Mouse (Mus musculus): ENCODE results near the gene Grid2. TPM values are rescaled to one million over a fixed set of nuclear protein-coding genes. Genes with fewer than 3 reads are reported as not detected.
"Not testable (repeated sequence)": the region's sequence is repeated elsewhere in the genome, so short reads cannot be mapped to it uniquely, and the experiment has no call there.

The Grid2 gene
- polyA plus RNA-seq, 1 experiment from 2014 or later, result 0.21 TPM

DNA sequence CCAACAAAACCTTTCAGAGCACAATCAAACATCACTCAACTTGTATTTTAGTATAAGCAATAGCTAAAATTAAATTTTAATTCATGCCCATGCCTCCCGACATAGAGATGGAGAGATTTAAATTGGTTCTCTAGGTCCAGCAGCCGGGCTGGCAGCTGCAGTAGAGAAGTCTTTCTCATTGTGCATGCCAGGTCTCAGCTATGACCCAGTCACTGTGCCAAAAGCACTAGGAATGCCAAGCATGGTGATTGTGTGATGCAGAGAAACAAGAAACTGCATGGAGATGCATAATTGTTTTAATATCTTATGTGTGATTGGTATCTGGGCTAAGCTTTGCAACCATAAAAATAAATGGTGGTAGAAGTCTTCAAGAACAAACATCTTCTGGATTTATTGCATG, 276.1 kb downstream of the Grid2 start:
- DNase-seq (ENCODE audit: low spot score) (no peak), ATAC-seq (ENCODE audit: insufficient number of reproducible peaks, low FRiP score, low TSS enrichment, low read depth) (no peak)
- Histone ChIP-seq H3K9ac (ENCODE audit: low read length) (no peak overlapping the region), H3K36me3 (ENCODE audit: control insufficient read depth, insufficient read depth, low read length) (no peaks in the 10 kb centered on the region), H3K9me3 (ENCODE audit: control insufficient read depth, low read length) (no peaks in the 10 kb centered on the region), H3K4me3 (ENCODE audit: low read depth, low read length) (no peak overlapping the region), H3K4me1 (ENCODE audit: control insufficient read depth, insufficient read depth, low read length) (no peaks in the 10 kb centered on the region), H3K4me2 (ENCODE audit: low read depth, severe bottlenecking) (no peak overlapping the region), H3K27me3 (ENCODE audit: control insufficient read depth, insufficient read depth, low read length) (no peaks in the 10 kb centered on the region), H3K27ac (replicated peaks; ENCODE audit: low read depth, low read length) (no peak overlapping the region)
- 87% methylated on average over 2 of the region's 2 CpGs for WGBS

DNA sequence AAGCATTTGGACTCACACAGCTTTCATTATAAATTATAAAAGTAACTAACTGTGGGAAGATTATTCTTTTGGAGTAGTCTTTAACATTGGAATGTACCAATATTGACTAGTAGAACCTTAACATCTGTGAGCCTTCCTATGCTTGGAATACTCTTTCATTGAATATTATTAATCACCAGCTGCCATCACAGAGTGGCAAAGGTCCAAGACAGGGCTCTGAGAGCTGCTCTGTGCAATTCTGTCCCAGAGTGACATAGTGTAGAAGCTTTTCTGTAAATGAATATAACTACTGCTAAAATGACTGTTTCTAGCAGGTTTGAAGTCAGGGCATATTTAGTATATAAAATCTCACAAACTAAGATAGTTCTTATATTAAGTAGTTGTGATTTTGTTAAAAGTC, 277.2 kb downstream of the Grid2 start:
- H3K4me1 ChIP-seq (ENCODE audit: control insufficient read depth, insufficient read depth, low read length), result no peaks in the 10 kb centered on the region
- no peak overlapping the region for H3K4me2 ChIP-seq (ENCODE audit: low read depth, severe bottlenecking)
- no peaks in the 10 kb centered on the region for H3K27me3 ChIP-seq (ENCODE audit: control insufficient read depth, insufficient read depth, low read length)
- no peak overlapping the region for H3K9ac ChIP-seq (ENCODE audit: low read length)
- H3K36me3 ChIP-seq (ENCODE audit: control insufficient read depth, insufficient read depth, low read length), result no peaks in the 10 kb centered on the region
- H3K4me3 ChIP-seq (ENCODE audit: low read depth, low read length), result no peak overlapping the region
- no peak overlapping the region for H3K27ac ChIP-seq (replicated peaks; ENCODE audit: low read depth, low read length)
- DNase-seq (ENCODE audit: low spot score), result no peak
- no peak for ATAC-seq (ENCODE audit: insufficient number of reproducible peaks, low FRiP score, low TSS enrichment, low read depth)
- no peaks in the 10 kb centered on the region for H3K9me3 ChIP-seq (ENCODE audit: control insufficient read depth, low read length)

DNA sequence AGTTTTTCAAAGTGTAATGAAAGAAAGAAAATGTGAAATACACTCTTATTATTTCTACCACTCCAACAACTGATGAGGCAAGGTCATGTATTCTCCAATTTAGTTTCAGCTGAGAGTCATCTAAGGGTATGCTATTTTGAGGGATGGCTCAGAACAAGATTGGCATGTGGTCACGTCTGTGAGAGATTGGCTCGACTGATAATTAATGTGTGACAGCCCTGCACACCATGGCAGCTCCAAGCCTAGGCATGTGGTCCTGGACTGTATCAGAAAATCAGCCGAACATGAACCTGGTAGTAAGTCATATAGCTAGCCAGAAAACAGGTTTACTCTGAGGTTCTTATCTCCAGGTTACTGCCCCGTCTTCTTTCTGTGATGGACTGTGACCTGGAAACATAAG, 292.1 kb downstream of the Grid2 start:
- no peaks in the 10 kb centered on the region for H3K27me3 ChIP-seq (ENCODE audit: control insufficient read depth, insufficient read depth, low read length)
- no peak overlapping the region for H3K4me2 ChIP-seq (ENCODE audit: low read depth, severe bottlenecking)
- no peak for DNase-seq (ENCODE audit: low spot score)
- no peaks in the 10 kb centered on the region for H3K4me1 ChIP-seq (ENCODE audit: control insufficient read depth, insufficient read depth, low read length)
- H3K27ac ChIP-seq (replicated peaks; ENCODE audit: low read depth, low read length), result no peak overlapping the region
- H3K4me3 ChIP-seq (ENCODE audit: low read depth, low read length), result no peak overlapping the region
- ATAC-seq (ENCODE audit: insufficient number of reproducible peaks, low FRiP score, low TSS enrichment, low read depth), result no peak
- no peaks in the 10 kb centered on the region for H3K9me3 ChIP-seq (ENCODE audit: control insufficient read depth, low read length)
- no peaks in the 10 kb centered on the region for H3K36me3 ChIP-seq (ENCODE audit: control insufficient read depth, insufficient read depth, low read length)
- 76% methylated on average over 4 of the region's 4 CpGs for WGBS
- H3K9ac ChIP-seq (ENCODE audit: low read length), result no peak overlapping the region

DNA sequence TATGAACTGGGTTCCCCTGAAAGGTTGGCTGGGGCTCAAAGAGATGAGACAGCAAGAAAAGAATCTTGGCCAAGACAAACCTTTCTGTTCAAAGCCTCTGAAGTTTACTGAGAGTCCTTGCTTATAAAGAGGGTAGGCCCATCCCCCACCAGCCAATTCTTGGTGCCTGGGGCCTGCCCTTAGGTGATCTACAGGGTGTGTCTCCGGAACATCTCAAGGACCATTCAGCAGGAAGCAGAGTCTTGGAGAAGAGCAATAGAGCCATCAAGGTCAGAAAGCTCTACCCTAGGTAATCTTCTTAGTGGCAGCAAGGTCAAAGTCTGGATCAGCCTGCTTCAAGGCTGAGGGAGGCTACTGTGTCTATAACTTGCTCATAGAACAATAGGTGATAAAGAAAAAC, 313.1 kb downstream of the Grid2 start:
- not testable (repeated sequence) for H3K9ac ChIP-seq (ENCODE audit: low read length); H3K9me3 ChIP-seq (ENCODE audit: control insufficient read depth, low read length); H3K4me1 ChIP-seq (ENCODE audit: control insufficient read depth, insufficient read depth, low read length); H3K27ac ChIP-seq (replicated peaks; ENCODE audit: low read depth, low read length); H3K4me3 ChIP-seq (ENCODE audit: low read depth, low read length); H3K27me3 ChIP-seq (ENCODE audit: control insufficient read depth, insufficient read depth, low read length); H3K36me3 ChIP-seq (ENCODE audit: control insufficient read depth, insufficient read depth, low read length); ATAC-seq (ENCODE audit: insufficient number of reproducible peaks, low FRiP score, low TSS enrichment, low read depth); H3K4me2 ChIP-seq (ENCODE audit: low read depth, severe bottlenecking); DNase-seq (ENCODE audit: low spot score)
- WGBS, result 87% methylated on average over 1 of the region's 1 CpGs

DNA sequence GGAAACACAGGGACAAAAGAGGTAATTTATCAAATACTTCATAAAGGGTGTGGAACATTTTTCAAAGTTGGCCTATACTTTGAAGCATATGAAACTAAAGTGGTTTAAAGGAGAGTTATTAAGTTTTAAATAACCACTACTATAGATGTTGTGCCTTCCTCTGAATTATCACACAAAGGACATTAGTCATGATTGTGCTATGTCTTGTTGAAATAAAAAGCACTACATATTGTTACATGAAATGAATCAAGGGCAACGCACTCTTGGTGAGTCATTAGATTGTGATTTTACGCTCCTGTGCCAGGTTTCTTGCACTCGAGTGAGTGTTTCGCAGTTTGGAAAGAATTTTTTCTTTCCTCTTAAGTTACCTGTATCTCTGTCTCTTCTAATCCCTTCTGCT, 335.0 kb downstream of the Grid2 start:
- Histone ChIP-seq H3K9me3 (ENCODE audit: control insufficient read depth, low read length) (no peaks in the 10 kb centered on the region), H3K4me2 (ENCODE audit: low read depth, severe bottlenecking) (no peak overlapping the region), H3K27me3 (ENCODE audit: control insufficient read depth, insufficient read depth, low read length) (no peaks in the 10 kb centered on the region), H3K4me3 (ENCODE audit: low read depth, low read length) (no peak overlapping the region), H3K9ac (ENCODE audit: low read length) (no peak overlapping the region), H3K27ac (replicated peaks; ENCODE audit: low read depth, low read length) (no peak overlapping the region), H3K4me1 (ENCODE audit: control insufficient read depth, insufficient read depth, low read length) (no peaks in the 10 kb centered on the region), H3K36me3 (ENCODE audit: control insufficient read depth, insufficient read depth, low read length) (no peaks in the 10 kb centered on the region)
- 92% methylated on average over 4 of the region's 4 CpGs for WGBS
- ATAC-seq (ENCODE audit: insufficient number of reproducible peaks, low FRiP score, low TSS enrichment, low read depth) (no peak), DNase-seq (ENCODE audit: low spot score) (no peak)

DNA sequence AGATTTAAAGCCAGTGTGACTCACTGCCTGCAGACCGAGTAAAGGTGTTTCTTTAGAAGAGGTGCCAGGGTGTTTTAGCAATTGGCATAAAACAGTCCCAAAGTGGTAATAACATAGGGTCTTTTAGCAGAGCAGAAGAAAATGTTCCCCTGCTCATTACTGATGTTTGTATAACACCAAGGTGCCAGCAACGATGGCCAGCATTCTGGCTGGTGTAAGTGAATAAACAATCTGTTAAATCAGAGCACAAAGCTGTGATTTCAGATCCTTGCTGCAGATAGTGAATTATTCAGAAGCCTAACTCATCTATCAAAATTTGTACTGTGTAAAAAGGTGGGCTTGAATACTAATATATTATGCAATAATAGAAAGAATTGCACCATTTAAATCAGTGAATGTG, 353.9 kb downstream of the Grid2 start:
- 43% methylated on average over 2 of the region's 2 CpGs for WGBS
- DNase-seq (ENCODE audit: low spot score), result no peak
- H3K4me3 ChIP-seq (ENCODE audit: low read depth, low read length), result no peak overlapping the region

DNA sequence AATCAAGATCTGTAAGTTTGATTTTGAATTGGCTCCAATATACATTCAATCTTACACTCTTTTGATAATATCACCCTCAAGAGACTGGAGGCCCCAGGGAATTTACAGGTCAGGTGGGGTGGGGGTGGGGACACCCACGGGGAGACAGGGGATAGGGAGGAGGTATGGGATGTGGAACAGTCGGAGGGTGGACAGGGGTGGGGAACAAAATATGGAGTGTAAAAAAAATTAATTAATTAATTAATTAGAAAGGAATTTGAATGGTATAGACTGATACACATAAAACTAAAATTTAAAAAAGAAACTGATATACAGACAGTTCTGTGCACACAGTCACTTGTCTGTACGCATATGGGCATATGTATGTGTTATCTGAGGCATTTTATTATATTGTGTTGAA, 380.3 kb downstream of the Grid2 start:
- H3K9me3 ChIP-seq (ENCODE audit: control insufficient read depth, low read length), result no peaks in the 10 kb centered on the region
- no peak overlapping the region for H3K27ac ChIP-seq (replicated peaks; ENCODE audit: low read depth, low read length)
- WGBS, result 88% methylated on average over 3 of the region's 3 CpGs
- ATAC-seq (ENCODE audit: insufficient number of reproducible peaks, low FRiP score, low TSS enrichment, low read depth), result no peak
- no peaks in the 10 kb centered on the region for H3K27me3 ChIP-seq (ENCODE audit: control insufficient read depth, insufficient read depth, low read length)
- DNase-seq (ENCODE audit: low spot score), result no peak
- no peaks in the 10 kb centered on the region for H3K4me1 ChIP-seq (ENCODE audit: control insufficient read depth, insufficient read depth, low read length)
- no peaks in the 10 kb centered on the region for H3K36me3 ChIP-seq (ENCODE audit: control insufficient read depth, insufficient read depth, low read length)
- no peak overlapping the region for H3K4me2 ChIP-seq (ENCODE audit: low read depth, severe bottlenecking)
- no peak overlapping the region for H3K4me3 ChIP-seq (ENCODE audit: low read depth, low read length)
- no peak overlapping the region for H3K9ac ChIP-seq (ENCODE audit: low read length)

More for the DNA sequence above, 353.9 kb downstream of the Grid2 start:
- H3K4me1 ChIP-seq (ENCODE audit: control insufficient read depth, insufficient read depth, low read length), result no peaks in the 10 kb centered on the region
- H3K36me3 ChIP-seq (ENCODE audit: control insufficient read depth, insufficient read depth, low read length), result no peaks in the 10 kb centered on the region
- H3K9me3 ChIP-seq (ENCODE audit: control insufficient read depth, low read length), result no peaks in the 10 kb centered on the region
- H3K4me2 ChIP-seq (ENCODE audit: low read depth, severe bottlenecking), result no peak overlapping the region
- no peak for ATAC-seq (ENCODE audit: insufficient number of reproducible peaks, low FRiP score, low TSS enrichment, low read depth)
- no peak overlapping the region for H3K9ac ChIP-seq (ENCODE audit: low read length)
- no peak overlapping the region for H3K27ac ChIP-seq (replicated peaks; ENCODE audit: low read depth, low read length)
- no peaks in the 10 kb centered on the region for H3K27me3 ChIP-seq (ENCODE audit: control insufficient read depth, insufficient read depth, low read length)

DNA sequence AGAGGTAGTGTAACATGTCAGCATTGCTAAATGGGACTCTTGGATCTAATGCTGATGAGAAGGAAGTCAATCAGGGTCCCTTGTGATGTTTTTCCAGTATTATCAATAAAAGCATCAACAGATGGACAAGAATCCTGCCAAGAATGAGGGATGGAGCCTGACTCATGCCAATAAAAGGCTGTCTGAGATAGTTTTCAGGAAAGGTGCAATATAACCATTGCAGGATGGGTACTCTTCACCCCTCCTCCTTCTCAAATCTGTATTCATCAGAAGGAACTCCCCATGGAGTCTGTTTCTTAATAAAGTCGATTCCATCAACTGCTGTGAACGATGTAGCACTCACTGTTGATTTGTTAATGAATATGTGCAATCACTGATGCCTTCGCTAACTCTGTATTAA, 403.7 kb downstream of the Grid2 start:
- no peaks in the 10 kb centered on the region for H3K27me3 ChIP-seq (ENCODE audit: control insufficient read depth, insufficient read depth, low read length)
- H3K36me3 ChIP-seq (ENCODE audit: control insufficient read depth, insufficient read depth, low read length), result no peaks in the 10 kb centered on the region
- no peak for DNase-seq (ENCODE audit: low spot score)
- no peak overlapping the region for H3K9ac ChIP-seq (ENCODE audit: low read length)
- H3K4me1 ChIP-seq (ENCODE audit: control insufficient read depth, insufficient read depth, low read length), result no peaks in the 10 kb centered on the region
- H3K4me3 ChIP-seq (ENCODE audit: low read depth, low read length), result no peak overlapping the region
- no peaks in the 10 kb centered on the region for H3K9me3 ChIP-seq (ENCODE audit: control insufficient read depth, low read length)
- no peak overlapping the region for H3K27ac ChIP-seq (replicated peaks; ENCODE audit: low read depth, low read length)
- H3K4me2 ChIP-seq (ENCODE audit: low read depth, severe bottlenecking), result no peak overlapping the region
- WGBS, result 85% methylated on average over 3 of the region's 3 CpGs
- no peak for ATAC-seq (ENCODE audit: insufficient number of reproducible peaks, low FRiP score, low TSS enrichment, low read depth)

DNA sequence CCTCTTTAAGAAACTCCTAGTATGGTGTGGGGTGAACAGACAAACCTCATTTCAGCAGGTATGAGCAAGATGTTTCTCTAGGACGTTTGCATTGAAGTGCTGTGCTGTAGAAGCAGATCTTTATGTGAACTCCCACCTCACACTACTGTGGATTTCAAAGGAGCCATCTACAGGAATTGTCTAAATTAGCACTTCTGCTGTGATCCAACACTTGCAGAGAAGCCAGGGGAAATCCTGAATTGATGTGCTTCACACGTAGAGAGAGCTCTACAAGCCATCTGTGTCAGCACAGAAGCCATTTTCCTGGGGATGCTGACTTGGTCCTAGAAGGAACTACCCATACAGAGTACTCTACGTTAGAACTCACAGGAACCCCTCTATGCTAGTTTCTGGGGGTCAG, 430.0 kb downstream of the Grid2 start:
- no peak overlapping the region for H3K27ac ChIP-seq (replicated peaks; ENCODE audit: low read depth, low read length)
- WGBS, result 60% methylated on average over 3 of the region's 3 CpGs
- H3K27me3 ChIP-seq (ENCODE audit: control insufficient read depth, insufficient read depth, low read length), result no peaks in the 10 kb centered on the region
- H3K4me3 ChIP-seq (ENCODE audit: low read depth, low read length), result no peak overlapping the region
- H3K36me3 ChIP-seq (ENCODE audit: control insufficient read depth, insufficient read depth, low read length), result no peaks in the 10 kb centered on the region
- ATAC-seq (ENCODE audit: insufficient number of reproducible peaks, low FRiP score, low TSS enrichment, low read depth) (no peak), DNase-seq (ENCODE audit: low spot score) (no peak)
- H3K9ac ChIP-seq (ENCODE audit: low read length), result no peak overlapping the region
- no peaks in the 10 kb centered on the region for H3K4me1 ChIP-seq (ENCODE audit: control insufficient read depth, insufficient read depth, low read length)
- H3K4me2 ChIP-seq (ENCODE audit: low read depth, severe bottlenecking), result no peak overlapping the region
- no peaks in the 10 kb centered on the region for H3K9me3 ChIP-seq (ENCODE audit: control insufficient read depth, low read length)

All from limb, embryonic 11.5 days (tissue).